Mouse (Mus musculus): Measurements from ENCODE around the gene Birc5.

DNA sequence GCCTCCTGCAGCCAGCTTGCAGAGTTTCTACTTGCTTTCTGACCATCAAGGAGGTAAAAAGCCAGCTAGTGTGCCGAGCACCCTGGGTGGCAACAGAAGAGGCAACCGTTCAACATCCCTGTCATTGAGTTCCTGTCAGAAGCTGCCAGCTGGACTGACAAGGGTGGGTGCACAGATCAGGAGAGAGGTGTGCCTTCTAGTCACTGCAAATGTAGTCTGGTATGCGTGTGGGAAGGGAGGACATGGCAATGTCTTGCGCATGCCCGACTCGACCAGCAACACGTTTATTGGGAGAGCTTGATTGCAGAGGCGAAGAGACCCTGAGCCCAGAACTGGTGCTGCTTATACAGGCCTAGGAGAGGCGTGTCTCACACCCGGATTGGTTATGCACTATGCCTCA is 8.4 kb downstream of the Birc5 start:
- TF ChIP-seq GATA1 (IDR thresholded peaks at IDR 0.05; ENCODE audit: low read length) (no peak), TAL1 (IDR thresholded peaks at IDR 0.05; ENCODE audit: low read length) (no peak)
